Mouse (Mus musculus) C2C12 (cell line): ENCODE data around the gene Car5b. TPM values are rescaled to one million over a fixed set of nuclear protein-coding genes. Genes with fewer than 3 reads are reported as not detected.

Source experiments
- H3K27me3 ChIP-seq: one replicate; pipeline ENCODE4 v1.6.1; 2011; ENCODE audit not compliant: control insufficient read depth, insufficient read depth, insufficient read length
- H3K36me3 ChIP-seq: one replicate; pipeline ENCODE4 v1.6.1; 2011; ENCODE audit not compliant: control insufficient read depth, insufficient read depth
- H3K4me3 ChIP-seq: one replicate; pipeline ENCODE4 v1.5.1; 2011; ENCODE audit warnings: mild to moderate bottlenecking, control low read depth; ENCODE audit not compliant: poor library complexity, insufficient read depth, severe bottlenecking
- H3K79me2 ChIP-seq: one replicate; pipeline ENCODE4 v1.6.1; 2011; ENCODE audit not compliant: control insufficient read depth, insufficient read depth
- H3K79me3 ChIP-seq: one replicate; pipeline ENCODE4 v1.6.1; 2011; ENCODE audit warnings: low read depth, control low read depth
- H3ac ChIP-seq: one replicate; pipeline ENCODE3; 2011; ENCODE audit warnings: low read depth; ENCODE audit not compliant: control insufficient read depth, insufficient read length
- CEBPB ChIP-seq: IDR thresholded peaks from one replicate; pipeline ENCODE4 v1.6.1; 2011; ENCODE audit warnings: low read depth, mild to moderate bottlenecking, control low read depth, moderate library complexity
- CTCF ChIP-seq: IDR thresholded peaks from one replicate; pipeline ENCODE4 v1.5.1; 2011; ENCODE audit not compliant: control insufficient read depth, insufficient read depth, insufficient read length
- FOSL1 ChIP-seq: IDR thresholded peaks from one replicate; pipeline ENCODE4 v1.8.0; 2011; ENCODE audit warnings: mild to moderate bottlenecking, low read length; ENCODE audit not compliant: poor library complexity, insufficient read depth, severe bottlenecking
- MAX ChIP-seq: IDR thresholded peaks from one replicate; pipeline ENCODE4 v1.6.1; 2011; ENCODE audit warnings: mild to moderate bottlenecking, control low read depth
- MYOD1 ChIP-seq: IDR thresholded peaks from one replicate; pipeline ENCODE4 v1.6.1; 2011; ENCODE audit warnings: low read depth; ENCODE audit not compliant: control insufficient read depth, insufficient read length
- MYOG ChIP-seq: IDR thresholded peaks from one replicate; pipeline ENCODE4 v1.6.1; 2011; ENCODE audit not compliant: control insufficient read depth, insufficient read length; ENCODE audit errors: extremely low read depth
- USF1 ChIP-seq: IDR thresholded peaks from one replicate; pipeline ENCODE4 v1.6.1; 2011; ENCODE audit warnings: low read depth, mild to moderate bottlenecking, control low read depth, moderate library complexity
- polyA plus RNA-seq: library from polyadenylated mRNA; unstranded; fragments of >200 nt; fragmentation: generic; extraction: Trizol; gene quantifications from one replicate; pipeline ENCODE4 v1.2.1, GENCODE M21; 2012; ENCODE audit warnings: missing spikeins

Gene Car5b
- polyA plus RNA-seq, 1 experiment: 2.8 TPM

GRCm38 (mm10) chrX:163957803-163958466 is 69.9 kb downstream of the Car5b start:
- no peaks in the 10 kb centered on the region for H3K27me3 ChIP-seq
- peak overlapping the region; percentile 63 for H3K4me3 ChIP-seq
- H3ac ChIP-seq: peak overlapping the region; percentile 98

GRCm38 (mm10) chrX:163957381-163957780 is 70.4 kb downstream of the Car5b start:
- H3K79me3 ChIP-seq: peaks cover 23% of the 10 kb centered on the region
- peaks cover 39% of the 10 kb centered on the region for H3K36me3 ChIP-seq
- H3K79me2 ChIP-seq: peaks cover 53% of the 10 kb centered on the region
- peak overlapping the region; percentile 75 for H3ac ChIP-seq
- H3K4me3 ChIP-seq: peak overlapping the region; percentile 63
- no peaks in the 10 kb centered on the region for H3K27me3 ChIP-seq
- peak; percentile 57 for TF ChIP-seq USF1
- TF ChIP-seq MYOD1: no peak

More at GRCm38 (mm10) chrX:163957803-163958466, 69.9 kb downstream of the Car5b start:
- Histone ChIP-seq H3K79me2 (peaks cover 53% of the 10 kb centered on the region), H3K36me3 (peaks cover 36% of the 10 kb centered on the region), H3K79me3 (peaks cover 24% of the 10 kb centered on the region)
- TF ChIP-seq MYOD1: no peak
- no peak for TF ChIP-seq FOSL1
- no peak for TF ChIP-seq MAX
- no peak for TF ChIP-seq USF1
- no peak for TF ChIP-seq MYOG
- no peak for TF ChIP-seq CTCF
- TF ChIP-seq CEBPB: no peak

- no peak overlapping the region for H3K4me3 ChIP-seq
- H3K27me3 ChIP-seq: no peaks in the 10 kb centered on the region
- peaks cover 15% of the 10 kb centered on the region for H3K79me3 ChIP-seq
- peaks cover 29% of the 10 kb centered on the region for H3K79me2 ChIP-seq
- TF ChIP-seq FOSL1: no peak
- TF ChIP-seq MYOD1: no peak
- TF ChIP-seq MAX: no peak
- no peak for TF ChIP-seq MYOG
- TF ChIP-seq CEBPB: no peak
- no peak for TF ChIP-seq CTCF
- TF ChIP-seq USF1: no peak
- H3K36me3 ChIP-seq: peaks cover 52% of the 10 kb centered on the region
- H3ac ChIP-seq: no peak overlapping the region
Observed at GRCm38 (mm10) chrX:163951618-163952017, 76.2 kb downstream of the Car5b start.

- no peaks in the 10 kb centered on the region for H3K27me3 ChIP-seq
- no peak overlapping the region for H3ac ChIP-seq
- no peak overlapping the region for H3K4me3 ChIP-seq
- no peaks in the 10 kb centered on the region for H3K79me3 ChIP-seq
- no peak for TF ChIP-seq CEBPB
- no peak for TF ChIP-seq USF1
- no peak for TF ChIP-seq MYOD1
- no peak for TF ChIP-seq MYOG
- TF ChIP-seq FOSL1: no peak
- TF ChIP-seq CTCF: no peak
- TF ChIP-seq MAX: no peak
- no peaks in the 10 kb centered on the region for H3K79me2 ChIP-seq
- peaks cover 47% of the 10 kb centered on the region for H3K36me3 ChIP-seq
Observed at GRCm38 (mm10) chrX:163944381-163944780, 83.4 kb downstream of the Car5b start.

- no peak overlapping the region for H3K4me3 ChIP-seq
- TF ChIP-seq MYOD1 (peak; percentile 63), MAX (no peak), FOSL1 (peak; percentile 14)
- H3K27me3 ChIP-seq: no peaks in the 10 kb centered on the region
- H3K79me3 ChIP-seq: no peaks in the 10 kb centered on the region
- peaks cover 37% of the 10 kb centered on the region for H3K36me3 ChIP-seq
- H3K79me2 ChIP-seq: no peaks in the 10 kb centered on the region
- no peak overlapping the region for H3ac ChIP-seq
Observed at GRCm38 (mm10) chrX:163938587-163938986, 89.2 kb downstream of the Car5b start.

GRCm38 (mm10) chrX:163934731-163935130 is 93.1 kb downstream of the Car5b start:
- Histone ChIP-seq H3ac (no peak overlapping the region), H3K79me2 (no peaks in the 10 kb centered on the region), H3K4me3 (no peak overlapping the region), H3K27me3 (no peaks in the 10 kb centered on the region), H3K79me3 (no peaks in the 10 kb centered on the region), H3K36me3 (peaks cover 18% of the 10 kb centered on the region)
- TF ChIP-seq FOSL1 (no peak), MYOG (no peak), MAX (no peak), CEBPB (no peak), USF1 (no peak), MYOD1 (no peak), CTCF (no peak)
